Mouse (Mus musculus): ENCODE data around the gene Olfr391-ps.

DNA sequence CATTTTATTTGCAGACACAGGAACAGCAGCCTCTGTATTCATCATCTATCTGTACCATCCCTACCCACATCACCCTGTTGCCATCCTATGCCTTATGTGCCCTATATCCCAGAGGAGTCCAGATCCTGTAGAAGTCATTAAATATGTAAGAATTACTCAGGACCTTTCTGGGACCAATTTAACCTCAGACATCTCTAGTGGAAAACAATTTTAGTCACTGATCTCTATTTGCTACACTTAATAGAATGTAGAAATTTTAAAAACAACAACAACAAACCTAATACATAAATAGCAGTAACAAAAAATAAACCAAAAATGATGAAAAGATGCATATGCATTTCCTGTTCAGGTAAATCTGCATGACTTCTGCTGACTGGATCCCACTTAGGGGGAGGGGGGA, 48.5 kb upstream of the Olfr391-ps start, which contains the start of gene Olfr393:
- TF ChIP-seq CTCF (IDR thresholded peaks at IDR 0.05; ENCODE audit: borderline replicate concordance, insufficient read depth, low read length) (no peak), POLR2A (IDR thresholded peaks at IDR 0.05; ENCODE audit: low read depth, low read length) (no peak)

All from embryonic fibroblast, embryonic 13.5 days (primary cell).